Mouse (Mus musculus): ENCODE data around the gene Gm5965.

DNA sequence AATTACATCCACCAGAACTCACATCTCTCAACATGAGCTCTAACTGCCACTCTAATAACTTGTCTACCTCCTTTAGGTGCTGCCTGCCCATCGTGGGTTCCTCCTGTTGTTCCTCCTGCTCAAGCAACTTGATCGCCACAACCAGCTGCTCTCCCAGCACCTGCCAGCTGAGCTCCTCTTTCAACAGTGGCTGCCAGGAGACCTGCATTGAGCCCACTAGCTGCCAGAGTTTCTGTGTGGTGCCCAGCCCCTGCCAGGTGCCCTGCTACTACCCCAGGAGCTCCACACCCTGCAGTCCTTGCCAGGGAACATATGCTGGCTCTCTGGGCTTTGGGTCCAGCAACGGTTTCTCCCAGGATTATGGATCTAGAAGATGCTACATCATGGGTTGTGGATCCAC, 42.4 kb downstream of the Gm5965 start, which contains the start of gene Krtap15:
- no peak for TF ChIP-seq POLR2A (IDR thresholded peaks at IDR 0.05; ENCODE audit: insufficient read depth, low read length)
- TF ChIP-seq CTCF (IDR thresholded peaks at IDR 0.05; ENCODE audit: low read depth, low read length) = no peak
- TF ChIP-seq EP300 (IDR thresholded peaks at IDR 0.05; ENCODE audit: insufficient read depth, low read depth, low read length) = no peak
